Mouse (Mus musculus): ENCODE measurements around the gene Hfe2. TPM values are rescaled to one million over a fixed set of nuclear protein-coding genes. Genes with fewer than 3 reads are reported as not detected.

The Hfe2 gene
- total RNA-seq, 2 experiments from 2014 or later = 590 to 675 TPM

GRCm38 (mm10) chr3:96545565-96545964 lies 20.6 kb downstream of the Hfe2 start:
- intact Hi-C loops (cut with DNase I) = loop anchor here (5.0 kb wide), 2 partner anchors 52 to 157 kb away; partner anchors contain the start of gene Ankrd34a
- no peak overlapping the region for H3K4me3 ChIP-seq

GRCm38 (mm10) chr3:96546880-96547279 lies 21.9 kb downstream of the Hfe2 start:
- no peak for DNase-seq
- intact Hi-C loops (cut with DNase I) = loop anchor here (1.0 to 5.0 kb wide), 4 partner anchors 33 to 155 kb away; partner anchors contain the start of gene Ankrd34a
- Histone ChIP-seq H3K27ac (no peak overlapping the region), H3K4me3 (no peak overlapping the region)
- TF ChIP-seq CTCF (IDR thresholded peaks at IDR 0.05) = no peak

More at GRCm38 (mm10) chr3:96545565-96545964, 20.6 kb downstream of the Hfe2 start:
- peak; percentile 47 for TF ChIP-seq CTCF (IDR thresholded peaks at IDR 0.05)
- no peak for DNase-seq
- no peak overlapping the region for H3K27ac ChIP-seq

GRCm38 (mm10) chr3:96547389-96547960 lies 22.5 kb downstream of the Hfe2 start:
- H3K4me3 ChIP-seq = peak overlapping the region; percentile 35
- intact Hi-C loops (cut with DNase I) = loop anchor here (1.0 to 5.0 kb wide), 4 partner anchors 33 to 155 kb away; partner anchors contain the start of gene Ankrd34a
- peak overlapping the region; percentile 41; the same call in 1 of the 2 replicates for H3K27ac ChIP-seq
- peak; percentile 98 for TF ChIP-seq CTCF (IDR thresholded peaks at IDR 0.05)
- DNase-seq = peak; percentile 82

GRCm38 (mm10) chr3:96548824-96549223 lies 23.9 kb downstream of the Hfe2 start:
- intact Hi-C loops (cut with DNase I) = loop anchor here (5.0 kb wide), 2 partner anchors 48 to 153 kb away; partner anchors contain the start of gene Ankrd34a
- Histone ChIP-seq H3K4me3 (no peak overlapping the region), H3K27ac (peak overlapping the region; percentile 99)
- DNase-seq = no peak
- no peak for TF ChIP-seq CTCF (IDR thresholded peaks at IDR 0.05)

GRCm38 (mm10) chr3:96549346-96549745 lies 24.4 kb downstream of the Hfe2 start:
- intact Hi-C loops (cut with DNase I) = loop anchor here (5.0 kb wide), 2 partner anchors 48 to 153 kb away; partner anchors contain the start of gene Ankrd34a
- Histone ChIP-seq H3K4me3 (no peak overlapping the region), H3K27ac (peak overlapping the region; percentile 99)
- TF ChIP-seq CTCF (IDR thresholded peaks at IDR 0.05) = no peak
- DNase-seq = no peak

GRCm38 (mm10) chr3:96551203-96551602 lies 26.2 kb downstream of the Hfe2 start:
- H3K27ac ChIP-seq = peak overlapping the region; percentile 99
- TF ChIP-seq CTCF (IDR thresholded peaks at IDR 0.05) = peak; percentile 74
- intact Hi-C loops (cut with DNase I) = loop anchor here (1.0 kb wide), 1 partner anchor 29 kb away; no protein-coding TSS in a partner anchor
- H3K4me3 ChIP-seq = peak overlapping the region; percentile 51
- peak; percentile 68 for DNase-seq

- Histone ChIP-seq H3K27ac (peak overlapping the region; percentile 99), H3K4me3 (peak overlapping the region; percentile 51)
- DNase-seq = no peak
- intact Hi-C loops (cut with DNase I) = loop anchor here (1.0 kb wide), 1 partner anchor 28 kb away; no protein-coding TSS in a partner anchor
- no peak for TF ChIP-seq CTCF (IDR thresholded peaks at IDR 0.05)
Measured at GRCm38 (mm10) chr3:96551890-96552289, 26.9 kb downstream of the Hfe2 start.

GRCm38 (mm10) chr3:96553601-96554000 lies 28.6 kb downstream of the Hfe2 start:
- no peak for TF ChIP-seq CTCF (IDR thresholded peaks at IDR 0.05)
- Histone ChIP-seq H3K27ac (peak overlapping the region; percentile 99), H3K4me3 (no peak overlapping the region)
- DNase-seq = no peak
- intact Hi-C loops (cut with DNase I) = no loop called here

- intact Hi-C loops (cut with DNase I) = no loop called here
- Histone ChIP-seq H3K27ac (peak overlapping the region; percentile 99), H3K4me3 (peak overlapping the region; percentile 91; the same call in 1 of the 2 replicates)
- no peak for DNase-seq
- no peak for TF ChIP-seq CTCF (IDR thresholded peaks at IDR 0.05)
Measured at GRCm38 (mm10) chr3:96554251-96554650, 29.3 kb downstream of the Hfe2 start.

GRCm38 (mm10) chr3:96555041-96555596 lies 30.1 kb downstream of the Hfe2 start:
- peak; percentile 83 for DNase-seq
- H3K27ac ChIP-seq = peak overlapping the region; percentile 99
- TF ChIP-seq CTCF (IDR thresholded peaks at IDR 0.05) = no peak
- intact Hi-C loops (cut with DNase I) = no loop called here
- H3K4me3 ChIP-seq = peak overlapping the region; percentile 91

- no peak for DNase-seq
- Histone ChIP-seq H3K4me3 (peak overlapping the region; percentile 91), H3K27ac (peak overlapping the region; percentile 99)
- no peak for TF ChIP-seq CTCF (IDR thresholded peaks at IDR 0.05)
- intact Hi-C loops (cut with DNase I) = no loop called here
Measured at GRCm38 (mm10) chr3:96555999-96556614, 31.1 kb downstream of the Hfe2 start.

- Histone ChIP-seq H3K27ac (peak overlapping the region; percentile 99), H3K4me3 (peak overlapping the region; percentile 91)
- DNase-seq = peak; percentile 39
- no peak for TF ChIP-seq CTCF (IDR thresholded peaks at IDR 0.05)
- intact Hi-C loops (cut with DNase I) = loop anchor here (1.0 kb wide), 1 partner anchor 19 kb away; the partner anchor contains the start of gene Gm16253
Measured at GRCm38 (mm10) chr3:96556651-96557635, 32.0 kb downstream of the Hfe2 start.

All from gastrocnemius, adult 2 months (tissue).